Mouse (Mus musculus): ENCODE results near the gene Washc1. TPM values are rescaled to one million over a fixed set of nuclear protein-coding genes. Genes with fewer than 3 reads are reported as not detected.

Gene Washc1
- polyA plus RNA-seq, 1 experiment from 2014 or later = 41.7 TPM

DNA sequence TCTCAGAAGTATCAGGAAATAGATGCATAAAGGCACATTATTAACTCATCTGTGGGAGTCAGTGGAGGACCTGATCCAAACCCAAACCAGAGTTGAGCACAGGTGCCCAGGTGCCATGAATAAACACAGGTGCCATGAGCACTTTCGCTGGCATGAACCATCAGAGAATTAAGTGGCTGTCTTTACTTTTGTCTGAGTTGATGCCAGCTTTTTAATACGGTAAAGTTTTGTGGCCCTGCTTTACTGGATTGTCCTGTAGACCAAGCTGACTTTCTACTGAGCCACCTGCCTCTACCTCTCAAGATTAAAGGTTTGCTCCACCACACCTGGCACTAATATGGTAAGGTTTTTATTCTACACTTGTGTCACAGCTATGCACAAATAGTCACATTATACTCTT is 19.3 kb upstream of the Washc1 start:
- Histone ChIP-seq H3K4me2 (no peak overlapping the region), H3K36me3 (peaks cover 41% of the 10 kb centered on the region), H3K27me3 (no peaks in the 10 kb centered on the region), H3K4me3 (replicated peaks) (no peak overlapping the region), H3K27ac (no peak overlapping the region), H3K4me1 (no peaks in the 10 kb centered on the region), H3K9me3 (replicated peaks) (no peaks in the 10 kb centered on the region), H3K9ac (no peak overlapping the region)
- ATAC-seq (replicated peaks; ENCODE audit: low FRiP score) = no peak
- 86% methylated on average over 2 of the region's 2 CpGs for WGBS

DNA sequence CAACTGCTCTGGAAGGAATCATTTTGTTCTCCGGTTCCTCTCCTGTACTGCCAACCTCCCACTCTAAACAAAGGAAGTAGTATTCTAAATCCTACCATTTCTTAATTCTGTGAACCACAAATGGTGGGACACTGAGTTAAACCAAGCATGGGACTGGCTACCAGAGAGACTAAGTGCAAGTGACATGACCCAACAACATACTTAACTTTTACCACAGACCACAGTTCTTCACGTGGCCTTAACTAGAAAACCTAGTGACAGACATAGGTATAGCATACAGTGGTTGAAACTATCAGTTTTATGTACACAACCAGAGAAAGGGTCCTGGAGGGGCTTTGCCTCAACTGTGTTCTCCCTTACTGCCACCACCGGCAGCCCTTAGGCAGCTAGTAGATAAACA is 18.7 kb upstream of the Washc1 start:
- no peak overlapping the region for H3K9ac ChIP-seq
- WGBS = 88% methylated on average over 3 of the region's 3 CpGs
- ATAC-seq (replicated peaks; ENCODE audit: low FRiP score) = no peak
- H3K9me3 ChIP-seq (replicated peaks) = no peaks in the 10 kb centered on the region
- H3K36me3 ChIP-seq = peaks cover 37% of the 10 kb centered on the region
- H3K4me3 ChIP-seq (replicated peaks) = no peak overlapping the region
- no peak overlapping the region for H3K27ac ChIP-seq
- H3K4me2 ChIP-seq = no peak overlapping the region
- H3K27me3 ChIP-seq = no peaks in the 10 kb centered on the region
- no peaks in the 10 kb centered on the region for H3K4me1 ChIP-seq

DNA sequence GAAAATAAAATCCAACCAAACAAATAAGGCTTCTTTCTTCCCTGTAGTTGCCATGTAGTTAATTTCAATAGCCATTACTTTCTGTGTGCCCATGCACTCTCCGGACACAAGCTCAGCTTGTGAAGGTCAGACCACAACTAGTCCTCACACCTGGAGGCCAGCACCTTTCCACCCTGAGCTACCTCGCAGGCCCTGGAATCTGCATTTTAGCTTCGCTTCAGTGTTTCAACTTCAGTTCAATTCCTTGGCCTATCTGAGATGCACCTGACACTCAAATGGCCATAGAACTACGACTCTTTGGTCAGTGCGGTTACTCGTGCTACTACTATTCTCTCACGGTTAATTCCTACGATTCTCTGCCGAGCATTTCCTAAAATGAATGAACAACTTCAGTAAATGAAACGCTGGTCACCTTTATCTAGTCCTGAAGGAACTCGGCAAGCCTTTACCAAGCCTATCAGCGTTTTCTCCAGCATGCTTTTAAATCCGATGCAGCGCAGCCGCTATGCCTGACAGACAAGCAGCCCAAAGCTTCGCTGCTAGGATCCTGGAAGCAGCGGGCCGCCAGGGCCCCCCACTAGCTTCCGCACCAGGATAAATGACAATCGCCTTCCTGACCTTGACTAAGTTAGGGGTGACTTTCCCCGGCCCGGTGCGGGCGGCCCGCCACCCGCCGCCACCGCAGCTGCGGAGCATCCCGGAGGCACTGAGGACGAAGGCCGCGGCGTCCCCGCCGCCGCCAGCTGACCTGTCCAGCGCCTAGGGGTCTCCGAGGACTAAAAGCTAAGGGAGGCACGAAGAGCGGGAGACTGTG is 10.6 kb upstream of the Washc1 start:
- WGBS = under 1% methylated on average over 41 of the region's 41 CpGs
- Histone ChIP-seq H3K27ac (peak overlapping the region; percentile 97), H3K9me3 (replicated peaks) (no peaks in the 10 kb centered on the region), H3K4me2 (peak overlapping the region; percentile 76), H3K27me3 (no peaks in the 10 kb centered on the region), H3K4me1 (peaks cover 22% of the 10 kb centered on the region), H3K9ac (peak overlapping the region; percentile 78), H3K36me3 (0 out of 2 replicates have a peak, but pooled peaks cover 3% of the 10 kb centered on the region), H3K4me3 (replicated peaks) (peak overlapping the region; percentile 75)
- ATAC-seq (replicated peaks; ENCODE audit: low FRiP score) = no peak

- Histone ChIP-seq H3K4me2 (peak within 1 kb of the TSS; percentile 76), H3K4me3 (replicated peaks) (peak within 1 kb of the TSS; percentile 75), H3K27me3 (no peaks in the 10 kb centered on the region), H3K27ac (peak within 1 kb of the TSS; percentile 97), H3K36me3 (0 out of 2 replicates have a peak, but pooled peaks cover 3% of the 10 kb centered on the region), H3K9me3 (replicated peaks) (no peaks in the 10 kb centered on the region), H3K9ac (peak within 1 kb of the TSS; percentile 78), H3K4me1 (peaks cover 22% of the 10 kb centered on the region)
- under 1% methylated on average over 61 of the region's 67 CpGs for WGBS
- peak; percentile 100 for ATAC-seq (replicated peaks; ENCODE audit: low FRiP score)
Measured at GRCm38 (mm10) chr17:66101380-66102330, 9.7 kb upstream of the Washc1 start, which contains the start of gene Ndufv2. Ndufv2 (minus strand) TSS chr17:66101559.

GRCm38 (mm10) chr17:66104076-66104475 is 7.3 kb upstream of the Washc1 start:
- no peak overlapping the region for H3K27ac ChIP-seq
- 89% methylated on average over 7 of the region's 7 CpGs for WGBS

GRCm38 (mm10) chr17:66106601-66107267 is 4.6 kb upstream of the Washc1 start:
- no peaks in the 10 kb centered on the region for H3K27me3 ChIP-seq
- no peak overlapping the region for H3K27ac ChIP-seq
- no peak for ATAC-seq (replicated peaks; ENCODE audit: low FRiP score)
- H3K36me3 ChIP-seq = no peaks in the 10 kb centered on the region
- no peak overlapping the region for H3K9ac ChIP-seq
- WGBS = 55% methylated on average over 10 of the region's 10 CpGs
- peaks cover 10% of the 10 kb centered on the region for H3K4me1 ChIP-seq
- no peak overlapping the region for H3K4me3 ChIP-seq (replicated peaks)
- H3K4me2 ChIP-seq = no peak overlapping the region
- H3K9me3 ChIP-seq (replicated peaks) = no peaks in the 10 kb centered on the region

More at GRCm38 (mm10) chr17:66104076-66104475, 7.3 kb upstream of the Washc1 start:
- H3K27me3 ChIP-seq = no peaks in the 10 kb centered on the region
- no peaks in the 10 kb centered on the region for H3K36me3 ChIP-seq
- no peak overlapping the region for H3K4me2 ChIP-seq
- H3K9ac ChIP-seq = no peak overlapping the region
- peaks cover 17% of the 10 kb centered on the region for H3K4me1 ChIP-seq
- H3K4me3 ChIP-seq (replicated peaks) = no peak overlapping the region
- no peaks in the 10 kb centered on the region for H3K9me3 ChIP-seq (replicated peaks)
- ATAC-seq (replicated peaks; ENCODE audit: low FRiP score) = no peak

GRCm38 (mm10) chr17:66107466-66107865 is 3.9 kb upstream of the Washc1 start:
- Histone ChIP-seq H3K9ac (no peak overlapping the region), H3K9me3 (replicated peaks) (no peaks in the 10 kb centered on the region), H3K4me1 (peaks cover 12% of the 10 kb centered on the region), H3K36me3 (no peaks in the 10 kb centered on the region), H3K4me2 (no peak overlapping the region), H3K4me3 (replicated peaks) (no peak overlapping the region), H3K27ac (no peak overlapping the region), H3K27me3 (no peaks in the 10 kb centered on the region)
- ATAC-seq (replicated peaks; ENCODE audit: low FRiP score) = no peak
- WGBS = 71% methylated on average over 8 of the region's 8 CpGs

DNA sequence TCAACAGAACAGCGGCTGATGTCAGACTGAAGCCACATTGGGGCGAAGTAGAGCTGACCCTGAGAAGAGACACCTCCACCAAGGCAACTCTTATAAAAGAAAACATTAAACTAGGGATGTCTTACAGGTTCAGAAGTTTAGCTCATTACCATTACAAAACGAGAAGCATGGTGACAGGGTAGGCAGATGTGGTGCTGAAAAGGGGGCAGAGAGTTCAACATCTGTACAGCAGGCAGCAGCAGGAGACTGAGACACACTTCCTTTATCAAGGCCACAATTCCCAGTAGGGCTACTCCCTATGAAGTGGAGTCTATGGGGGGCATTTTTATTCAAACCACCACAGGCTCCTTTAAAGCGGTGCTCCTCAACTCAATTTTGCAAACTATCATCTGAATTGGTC is 3.1 kb upstream of the Washc1 start:
- H3K27ac ChIP-seq = no peak overlapping the region
- H3K4me1 ChIP-seq = peaks cover 17% of the 10 kb centered on the region
- no peak overlapping the region for H3K4me3 ChIP-seq (replicated peaks)
- no peaks in the 10 kb centered on the region for H3K9me3 ChIP-seq (replicated peaks)
- H3K27me3 ChIP-seq = no peaks in the 10 kb centered on the region
- no peak for ATAC-seq (replicated peaks; ENCODE audit: low FRiP score)
- H3K9ac ChIP-seq = no peak overlapping the region
- 83% methylated on average over 4 of the region's 4 CpGs for WGBS
- no peaks in the 10 kb centered on the region for H3K36me3 ChIP-seq
- no peak overlapping the region for H3K4me2 ChIP-seq

DNA sequence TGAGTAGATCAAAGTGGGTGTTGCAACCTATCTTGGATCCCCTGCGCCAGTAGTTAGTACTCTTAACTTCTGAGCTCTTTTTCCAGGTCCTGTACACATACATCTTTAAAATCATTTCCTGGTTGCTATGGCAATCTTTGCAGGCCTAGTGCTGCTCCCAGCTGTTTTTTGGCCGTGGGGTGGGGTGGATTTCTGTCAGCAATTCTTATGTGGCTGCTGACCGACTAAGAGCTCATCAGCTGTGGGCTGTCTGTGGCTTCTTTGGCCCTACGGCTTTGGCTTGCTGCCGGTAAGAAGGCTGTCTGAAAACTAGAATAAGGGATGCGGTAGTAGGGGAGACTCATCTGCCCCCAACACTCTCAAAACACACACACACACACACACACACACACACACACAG is 599 bp upstream of the Washc1 start:
- Histone ChIP-seq H3K27me3 (no peaks in the 10 kb centered on the region), H3K4me2 (peak overlapping the region; percentile 60), H3K27ac (peak overlapping the region; percentile 87), H3K9ac (peak overlapping the region; percentile 70), H3K36me3 (peaks cover 24% of the 10 kb centered on the region), H3K4me1 (peaks cover 17% of the 10 kb centered on the region), H3K4me3 (replicated peaks) (peak overlapping the region; percentile 85), H3K9me3 (replicated peaks) (no peaks in the 10 kb centered on the region)
- ATAC-seq (replicated peaks; ENCODE audit: low FRiP score) = no peak
- WGBS = 32% methylated on average over 6 of the region's 6 CpGs

DNA sequence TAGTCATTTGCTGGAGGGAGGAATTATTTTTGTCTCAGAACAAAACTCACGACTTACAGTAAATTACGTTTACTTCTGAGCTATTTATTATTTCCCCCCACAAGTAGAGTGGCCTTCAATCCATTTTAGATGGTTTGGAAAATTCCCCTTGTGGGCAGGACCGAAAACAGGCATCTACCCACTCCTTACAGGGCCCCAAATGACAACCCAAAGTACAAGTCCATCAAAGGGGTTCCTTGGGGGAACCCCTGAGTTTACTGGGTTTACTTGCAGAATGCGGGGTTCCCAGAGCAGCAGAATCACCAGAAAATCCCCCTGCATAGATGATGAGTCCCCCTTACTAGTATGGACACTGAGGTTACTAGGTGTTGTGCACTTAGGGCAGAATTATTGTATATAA is 821 bp downstream of the Washc1 start:
- Histone ChIP-seq H3K4me2 (peak overlapping the region; percentile 60), H3K36me3 (peaks cover 38% of the 10 kb centered on the region), H3K4me1 (peaks cover 17% of the 10 kb centered on the region), H3K9me3 (replicated peaks) (no peaks in the 10 kb centered on the region), H3K27ac (0 out of 2 replicates have a peak overlapping the region, but pooled peaks have one; percentile 87), H3K9ac (peak overlapping the region; percentile 70), H3K4me3 (replicated peaks) (peak overlapping the region; percentile 85), H3K27me3 (no peaks in the 10 kb centered on the region)
- 34% methylated on average over 4 of the region's 4 CpGs for WGBS
- ATAC-seq (replicated peaks; ENCODE audit: low FRiP score) = no peak

GRCm38 (mm10) chr17:66118991-66119390 is 7.6 kb downstream of the Washc1 start:
- ATAC-seq (replicated peaks; ENCODE audit: low FRiP score) = no peak
- Histone ChIP-seq H3K36me3 (peaks cover 64% of the 10 kb centered on the region), H3K9me3 (replicated peaks) (no peaks in the 10 kb centered on the region), H3K4me2 (no peak overlapping the region), H3K27ac (no peak overlapping the region), H3K4me1 (no peaks in the 10 kb centered on the region), H3K9ac (no peak overlapping the region), H3K27me3 (no peaks in the 10 kb centered on the region), H3K4me3 (replicated peaks) (no peak overlapping the region)
- 90% methylated on average over 8 of the region's 8 CpGs for WGBS
